Mouse (Mus musculus) heart, postnatal 36 days (tissue): ENCODE results near the gene Krtap5-1. TPM values are rescaled to one million over a fixed set of nuclear protein-coding genes. Genes with fewer than 3 reads are reported as not detected.

Experiments used
- total RNA-seq, 2 experiments: library from RNA; stranded (reverse); gene quantifications; 2 replicates each; pipeline ENCODE4 v1.2.3; 2021

Gene Krtap5-1
- total RNA-seq, 2 experiments from 2014 or later, result not detected

Other genes starting within 250 kb of the Krtap5-1 start
- 10 to 100 TPM; 43.6 to 43.8 TPM for gene Mob2, start 236.1 kb downstream of the Krtap5-1 start, total RNA-seq
- 10 to 100 TPM; 33.2 to 46.2 TPM for gene Dusp8, start 201.3 kb downstream of the Krtap5-1 start, total RNA-seq
- gene Gm45618, start 176.4 kb downstream of the Krtap5-1 start, total RNA-seq, result not detected
- not detected for gene Gm39115, start 161.1 kb downstream of the Krtap5-1 start, total RNA-seq
- not detected for gene Gm45337, start 152.5 kb downstream of the Krtap5-1 start, total RNA-seq
- not detected for gene Gm29735, start 140.0 kb downstream of the Krtap5-1 start, total RNA-seq
- not detected for gene Gm4553, start 131.4 kb downstream of the Krtap5-1 start, total RNA-seq
- gene Krtap5-2, start 121.1 kb downstream of the Krtap5-1 start, total RNA-seq, result not detected
- gene Gm10153, start 106.7 kb downstream of the Krtap5-1 start, total RNA-seq, result not detected
- not detected for gene Krtap5-3, start 95.8 kb downstream of the Krtap5-1 start, total RNA-seq
- gene Gm7579, start 85.3 kb downstream of the Krtap5-1 start, total RNA-seq, result not detected
- gene Krtap5-5, start 67.1 kb downstream of the Krtap5-1 start, total RNA-seq, result not detected
- not detected for gene Gm40460, start 56.0 kb downstream of the Krtap5-1 start, total RNA-seq
- gene Gm2431, start 38.8 kb downstream of the Krtap5-1 start, total RNA-seq, result not detected
- gene Gm4559, start 22.8 kb downstream of the Krtap5-1 start, total RNA-seq, result not detected
- not detected for gene Krtap5-4, start 6.4 kb upstream of the Krtap5-1 start, total RNA-seq
- 1 to 10 TPM; 1.8 to 2.0 TPM for gene Ifitm10, start 76.6 kb upstream of the Krtap5-1 start, total RNA-seq
- 1 to 10 TPM in 1 of 2 experiments, under 1 TPM in 1; 0.72 to 8.2 TPM for gene Gm49369, start 85.5 kb upstream of the Krtap5-1 start, total RNA-seq
- 100 to 1,000 TPM; 830 to 843 TPM for gene Ctsd, start 90.9 kb upstream of the Krtap5-1 start, total RNA-seq
- gene Syt8, start 137.7 kb upstream of the Krtap5-1 start, total RNA-seq, result not detected
- 1 to 10 TPM; 1.6 to 3.4 TPM for gene Tnni2, start 144.7 kb upstream of the Krtap5-1 start, total RNA-seq
- gene Lsp1, start 163.7 kb upstream of the Krtap5-1 start, total RNA-seq, result 10 to 100 TPM; 31.7 to 40.4 TPM
- gene Tnnt3, start 201.7 kb upstream of the Krtap5-1 start, total RNA-seq, result under 1 TPM; 0.61 to 0.68 TPM
- 10 to 100 TPM; 12.8 to 13.1 TPM for gene Mrpl23, start 235.6 kb upstream of the Krtap5-1 start, total RNA-seq